Mouse (Mus musculus) cortical plate, adult 2 months (tissue): ENCODE results near the gene Agrp.

Experiments used
- CTCF ChIP-seq: fragments of 200-500 bp; IDR thresholded peaks from 2 replicates; pipeline ENCODE4 v1.5.1; 2011; ENCODE audit warnings: mild to moderate bottlenecking, control low read depth, low read length; ENCODE audit not compliant: insufficient read depth; ENCODE audit errors: extremely low read depth
- POLR2A ChIP-seq: fragments of 200-500 bp; IDR thresholded peaks from 2 replicates; pipeline ENCODE4 v1.6.1; 2011; ENCODE audit warnings: mild to moderate bottlenecking, low read length, control low read depth; ENCODE audit not compliant: insufficient read depth; ENCODE audit errors: extremely low read depth

- TF ChIP-seq CTCF = no peak
- TF ChIP-seq POLR2A = no peak
Measured at GRCm38 (mm10) chr8:105522890-105523289, 114.3 kb downstream of the Agrp start.
